Mouse (Mus musculus): Measurements from ENCODE around the gene Olfr491.

DNA sequence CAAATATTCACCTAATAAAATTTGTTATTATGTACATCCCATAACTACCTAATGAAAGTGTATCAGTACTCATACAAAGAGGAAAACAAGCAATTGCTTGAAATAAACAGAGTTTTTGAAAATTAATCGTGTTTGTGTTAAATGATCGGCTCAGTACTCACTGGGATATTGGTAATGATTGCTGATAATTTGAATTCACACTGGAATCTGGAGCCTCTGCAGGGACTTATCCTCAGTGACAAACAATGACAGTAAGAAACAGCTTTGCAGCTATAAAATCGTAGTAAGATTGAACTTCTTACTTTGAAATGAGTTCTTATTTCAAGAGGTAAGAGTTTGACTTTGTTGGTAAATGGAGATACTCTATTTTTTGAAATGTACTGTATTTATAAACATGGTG, 51.8 kb downstream of the Olfr491 start, which contains the start of gene Olfr494:
- TF ChIP-seq POLR2A (IDR thresholded peaks at IDR 0.05; ENCODE audit: borderline replicate concordance, extremely low read depth, low read depth, low read length) = no peak
- TF ChIP-seq CTCF (IDR thresholded peaks at IDR 0.05; ENCODE audit: insufficient read depth, low read length) = no peak

Measured in lung, adult 2 months (tissue).